Mouse (Mus musculus): ENCODE data around the gene Gm10065. TPM values are rescaled to one million over a fixed set of nuclear protein-coding genes. Genes with fewer than 3 reads are reported as not detected.
A peak's percentile ranks its signal among the peaks of the same experiment; 100 is the strongest.
"Not testable (repeated sequence)": the region's sequence is repeated elsewhere in the genome, so short reads cannot be mapped to it uniquely, and the experiment has no call there.

Gm10065 gene
- polyA plus RNA-seq, 1 experiment, result not detected

DNA sequence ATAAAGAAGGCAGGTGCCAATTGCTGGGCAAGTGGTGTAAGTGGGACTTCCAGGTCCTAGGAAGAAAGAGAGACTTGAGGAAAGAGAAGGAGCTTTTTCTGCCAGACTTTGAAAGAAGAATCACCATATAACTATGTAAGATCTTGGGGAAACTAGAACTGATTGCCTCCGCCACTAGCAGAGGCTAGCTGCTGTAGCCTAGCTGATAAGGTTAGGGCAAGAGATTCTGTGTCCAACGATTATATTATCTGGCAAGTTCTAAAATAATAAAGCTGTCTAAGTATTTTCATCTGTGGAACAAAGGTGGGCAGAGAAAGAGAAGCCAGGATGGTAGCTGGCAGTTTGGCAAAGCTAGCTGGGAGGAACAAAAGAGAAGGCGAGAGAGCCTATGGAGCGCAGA is 6.8 kb downstream of the Gm10065 start:
- TF ChIP-seq CTCF (IDR thresholded peaks at IDR 0.05; ENCODE audit: extremely low read depth, insufficient read depth, insufficient read length, insufficient replicate concordance), result no peak
- TF ChIP-seq POLR2A (IDR thresholded peaks at IDR 0.05; ENCODE audit: low read depth, low read length), result no peak
- WGBS, result 66% methylated on average over 4 of the region's 4 CpGs
- Histone ChIP-seq H3K4me3 (ENCODE audit: extremely low read depth, insufficient read depth, insufficient read length) (no peak overlapping the region), H3K36me3 (ENCODE audit: control insufficient read depth, insufficient read depth, low read length) (no peaks in the 10 kb centered on the region), H3K4me1 (ENCODE audit: control insufficient read depth, insufficient read depth, insufficient read length) (peaks cover 4% of the 10 kb centered on the region; the same call in 1 of the 2 replicates), H3K27me3 (ENCODE audit: control insufficient read depth, insufficient read depth, low read length) (peaks cover 8% of the 10 kb centered on the region; the same call in 1 of the 2 replicates), H3K27ac (ENCODE audit: insufficient read depth, low read length) (no peak overlapping the region)
- no peak for DNase-seq (ENCODE audit: low read depth in 1 of 2, low spot score in 2 of 2)

- peaks cover 4% of the 10 kb centered on the region; the same call in 1 of the 2 replicates for H3K4me1 ChIP-seq (ENCODE audit: control insufficient read depth, insufficient read depth, insufficient read length)
- no peak for DNase-seq (ENCODE audit: low read depth in 1 of 2, low spot score in 2 of 2)
- TF ChIP-seq CTCF (IDR thresholded peaks at IDR 0.05; ENCODE audit: extremely low read depth, insufficient read depth, insufficient read length, insufficient replicate concordance) (no peak), POLR2A (IDR thresholded peaks at IDR 0.05; ENCODE audit: low read depth, low read length) (no peak)
- peaks cover 9% of the 10 kb centered on the region; the same call in 1 of the 2 replicates for H3K27me3 ChIP-seq (ENCODE audit: control insufficient read depth, insufficient read depth, low read length)
- no peak overlapping the region for H3K27ac ChIP-seq (ENCODE audit: insufficient read depth, low read length)
- H3K36me3 ChIP-seq (ENCODE audit: control insufficient read depth, insufficient read depth, low read length), result no peaks in the 10 kb centered on the region
- H3K4me3 ChIP-seq (ENCODE audit: extremely low read depth, insufficient read depth, insufficient read length), result no peak overlapping the region
- WGBS, result 46% methylated on average over 9 of the region's 9 CpGs
These were observed 10.1 kb downstream of the Gm10065 start for GRCm38 (mm10) chr13:21469097-21469496.

DNA sequence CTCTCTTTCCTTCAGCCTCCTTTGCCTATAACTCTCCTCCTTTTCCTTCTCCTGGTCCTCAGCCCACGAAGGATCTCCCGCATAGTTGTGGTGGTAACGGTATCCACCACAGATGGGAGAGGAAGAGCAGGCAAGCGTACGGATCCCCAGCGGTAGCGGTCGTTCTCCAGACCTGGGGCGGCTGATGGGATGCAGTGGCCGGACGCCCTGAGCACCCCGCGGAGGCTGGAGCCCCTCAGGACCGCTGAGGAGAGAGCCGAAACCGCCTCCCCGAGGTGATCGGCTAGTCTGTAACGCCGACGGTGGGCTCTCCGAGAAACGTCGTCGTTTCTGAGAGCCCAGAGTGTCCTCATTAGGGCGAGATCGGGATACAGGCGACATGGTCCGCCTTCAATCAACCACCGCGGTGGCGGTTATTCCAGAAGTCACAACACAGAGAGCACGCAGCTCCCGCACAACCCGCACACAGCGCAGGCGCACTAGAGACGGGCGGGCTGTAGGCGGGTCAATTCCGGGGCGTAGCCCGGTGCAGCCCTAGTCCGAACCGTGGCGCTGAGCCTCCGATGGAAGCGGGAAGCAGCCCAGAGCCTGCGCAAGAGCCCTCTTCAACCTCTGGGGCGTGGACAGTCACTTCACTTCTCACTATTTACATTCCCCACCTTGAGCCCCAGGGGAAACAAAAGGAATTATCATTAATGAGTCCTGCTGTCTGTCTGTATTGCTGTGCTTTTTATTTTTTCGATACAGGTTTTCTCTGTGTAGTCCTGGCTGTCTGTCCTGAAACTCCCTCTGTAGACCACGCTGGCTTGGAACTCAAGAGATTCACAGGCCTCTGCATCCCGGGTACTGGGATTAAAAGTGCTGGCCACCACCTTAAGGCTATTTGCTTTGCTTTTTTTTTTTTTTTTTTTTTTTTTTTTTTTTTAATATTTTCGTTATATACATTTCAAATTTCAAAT is 10.9 kb downstream of the Gm10065 start, which contains the start of gene Nkapl:
TSS of gene Nkapl (minus strand) at position 449 of the 959 bp plus-strand sequence.
- peaks cover 4% of the 10 kb centered on the region; the same call in 1 of the 2 replicates for H3K4me1 ChIP-seq (ENCODE audit: control insufficient read depth, insufficient read depth, insufficient read length)
- peak within 1 kb of the TSS; percentile 76 for H3K4me3 ChIP-seq (ENCODE audit: extremely low read depth, insufficient read depth, insufficient read length)
- 2% methylated on average over 54 of the region's 54 CpGs for WGBS
- TF ChIP-seq POLR2A (IDR thresholded peaks at IDR 0.05; ENCODE audit: low read depth, low read length), result no peak
- no peak for TF ChIP-seq CTCF (IDR thresholded peaks at IDR 0.05; ENCODE audit: extremely low read depth, insufficient read depth, insufficient read length, insufficient replicate concordance)
- peaks cover 9% of the 10 kb centered on the region; the same call in 1 of the 2 replicates for H3K27me3 ChIP-seq (ENCODE audit: control insufficient read depth, insufficient read depth, low read length)
- no peak within 1 kb of the TSS for H3K27ac ChIP-seq (ENCODE audit: insufficient read depth, low read length)
- no peaks in the 10 kb centered on the region for H3K36me3 ChIP-seq (ENCODE audit: control insufficient read depth, insufficient read depth, low read length)
- peak; percentile 47 to 52 for DNase-seq (ENCODE audit: low read depth in 1 of 2, low spot score in 2 of 2)

DNA sequence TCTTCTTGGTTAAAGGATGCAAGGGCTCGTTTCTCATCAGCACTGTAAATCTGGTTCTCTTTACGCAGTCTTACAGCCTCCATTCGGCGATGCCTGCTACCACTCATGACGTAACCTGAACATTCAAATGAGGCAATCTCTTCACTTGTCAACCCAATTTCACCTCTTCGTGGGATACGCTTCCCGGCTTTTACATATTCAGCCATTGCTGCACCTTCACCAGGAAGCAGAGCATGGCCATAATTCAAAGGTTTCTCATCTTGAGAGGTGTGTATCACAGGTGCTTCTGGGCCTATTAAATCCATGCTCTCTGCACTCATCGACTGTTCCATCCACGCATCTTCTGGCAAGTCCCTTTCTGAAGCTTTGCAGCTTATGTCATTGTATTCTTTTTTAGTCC is 11.9 kb downstream of the Gm10065 start:
- Histone ChIP-seq H3K4me3 (ENCODE audit: extremely low read depth, insufficient read depth, insufficient read length) (no peak overlapping the region), H3K27ac (ENCODE audit: insufficient read depth, low read length) (no peak overlapping the region), H3K36me3 (ENCODE audit: control insufficient read depth, insufficient read depth, low read length) (no peaks in the 10 kb centered on the region), H3K4me1 (ENCODE audit: control insufficient read depth, insufficient read depth, insufficient read length) (peaks cover 4% of the 10 kb centered on the region; the same call in 1 of the 2 replicates), H3K27me3 (ENCODE audit: control insufficient read depth, insufficient read depth, low read length) (peaks cover 9% of the 10 kb centered on the region; the same call in 1 of the 2 replicates)
- TF ChIP-seq CTCF (IDR thresholded peaks at IDR 0.05; ENCODE audit: extremely low read depth, insufficient read depth, insufficient read length, insufficient replicate concordance), result no peak
- TF ChIP-seq POLR2A (IDR thresholded peaks at IDR 0.05; ENCODE audit: low read depth, low read length), result no peak
- WGBS, result 86% methylated on average over 10 of the region's 10 CpGs
- no peak for DNase-seq (ENCODE audit: low read depth in 1 of 2, low spot score in 2 of 2)

GRCm38 (mm10) chr13:21462516-21462915 is 16.7 kb downstream of the Gm10065 start:
- H3K4me3 ChIP-seq (ENCODE audit: extremely low read depth, insufficient read depth, insufficient read length); H3K27me3 ChIP-seq (ENCODE audit: control insufficient read depth, insufficient read depth, low read length); H3K27ac ChIP-seq (ENCODE audit: insufficient read depth, low read length); H3K36me3 ChIP-seq (ENCODE audit: control insufficient read depth, insufficient read depth, low read length); H3K4me1 ChIP-seq (ENCODE audit: control insufficient read depth, insufficient read depth, insufficient read length); DNase-seq (ENCODE audit: low read depth in 1 of 2, low spot score in 2 of 2): not testable (repeated sequence)
- WGBS, result 72% methylated on average over 9 of the region's 9 CpGs

GRCm38 (mm10) chr13:21456347-21456746 is 22.9 kb downstream of the Gm10065 start:
- no peak for DNase-seq (ENCODE audit: low read depth in 1 of 2, low spot score in 2 of 2)
- no peaks in the 10 kb centered on the region for H3K27me3 ChIP-seq (ENCODE audit: control insufficient read depth, insufficient read depth, low read length)
- no peak overlapping the region for H3K4me3 ChIP-seq (ENCODE audit: extremely low read depth, insufficient read depth, insufficient read length)
- TF ChIP-seq CTCF (IDR thresholded peaks at IDR 0.05; ENCODE audit: extremely low read depth, insufficient read depth, insufficient read length, insufficient replicate concordance) (no peak), POLR2A (IDR thresholded peaks at IDR 0.05; ENCODE audit: low read depth, low read length) (no peak)
- 0 out of 2 replicates have a peak, but pooled peaks cover 2% of the 10 kb centered on the region for H3K4me1 ChIP-seq (ENCODE audit: control insufficient read depth, insufficient read depth, insufficient read length)
- no peak overlapping the region for H3K27ac ChIP-seq (ENCODE audit: insufficient read depth, low read length)
- H3K36me3 ChIP-seq (ENCODE audit: control insufficient read depth, insufficient read depth, low read length), result peaks cover 3% of the 10 kb centered on the region; the same call in 1 of the 2 replicates
- WGBS, result 66% methylated on average over 4 of the region's 4 CpGs

GRCm38 (mm10) chr13:21454133-21454532 is 25.1 kb downstream of the Gm10065 start:
- H3K27me3 ChIP-seq (ENCODE audit: control insufficient read depth, insufficient read depth, low read length), result no peaks in the 10 kb centered on the region
- DNase-seq (ENCODE audit: low read depth in 1 of 2, low spot score in 2 of 2), result no peak
- 74% methylated on average over 3 of the region's 3 CpGs for WGBS
- H3K4me1 ChIP-seq (ENCODE audit: control insufficient read depth, insufficient read depth, insufficient read length), result 0 out of 2 replicates have a peak, but pooled peaks cover 2% of the 10 kb centered on the region
- H3K36me3 ChIP-seq (ENCODE audit: control insufficient read depth, insufficient read depth, low read length), result peaks cover 6% of the 10 kb centered on the region
- no peak overlapping the region for H3K4me3 ChIP-seq (ENCODE audit: extremely low read depth, insufficient read depth, insufficient read length)
- no peak overlapping the region for H3K27ac ChIP-seq (ENCODE audit: insufficient read depth, low read length)
- TF ChIP-seq CTCF (IDR thresholded peaks at IDR 0.05; ENCODE audit: extremely low read depth, insufficient read depth, insufficient read length, insufficient replicate concordance) (no peak), POLR2A (IDR thresholded peaks at IDR 0.05; ENCODE audit: low read depth, low read length) (no peak)

All from spleen, adult 2 months (tissue).